Mouse (Mus musculus) embryo, embryonic 11 days (tissue): ENCODE data around the gene Acap1.
"Not testable (repeated sequence)": the region's sequence is repeated elsewhere in the genome, so short reads cannot be mapped to it uniquely, and the experiment has no call there.

Source experiments
- DNase-seq: peaks from one replicate; pipeline ENCODE4 v3.0.0-alpha.2; 2015

The Acap1 gene

GRCm38 (mm10) chr11:69895291-69895690 lies at the start of gene Acap1:
Gene Acap1, minus strand, starts transcription at chr11:69895539.
- no peak for DNase-seq

GRCm38 (mm10) chr11:69940962-69941361 lies 45.6 kb upstream of the Acap1 start:
- DNase-seq, result no peak

- no peak for DNase-seq
These were observed 44.4 kb upstream of the Acap1 start for GRCm38 (mm10) chr11:69939731-69940130.

- no peak for DNase-seq
These were observed 43.8 kb upstream of the Acap1 start for GRCm38 (mm10) chr11:69939181-69939580.

GRCm38 (mm10) chr11:69938401-69938979 lies 43.2 kb upstream of the Acap1 start:
- no peak for DNase-seq

GRCm38 (mm10) chr11:69937834-69938233 lies 42.5 kb upstream of the Acap1 start:
- no peak for DNase-seq

GRCm38 (mm10) chr11:69937385-69937784 lies 42.0 kb upstream of the Acap1 start:
- no peak for DNase-seq

GRCm38 (mm10) chr11:69936714-69937347 lies 41.5 kb upstream of the Acap1 start:
- no peak for DNase-seq

- peak; percentile 31 for DNase-seq
These were observed 40.8 kb upstream of the Acap1 start for GRCm38 (mm10) chr11:69936156-69936555.

- DNase-seq, result peak; percentile 96
These were observed 40.0 kb upstream of the Acap1 start, which contains the start of gene Ybx2 for GRCm38 (mm10) chr11:69935137-69935879. Gene Ybx2, plus strand, starts transcription at chr11:69935796.

GRCm38 (mm10) chr11:69934681-69935080 lies 39.3 kb upstream of the Acap1 start:
- DNase-seq, result no peak

GRCm38 (mm10) chr11:69934169-69934568 lies 38.8 kb upstream of the Acap1 start:
- peak; percentile 94 for DNase-seq

GRCm38 (mm10) chr11:69933066-69933465 lies 37.7 kb upstream of the Acap1 start:
- no peak for DNase-seq

GRCm38 (mm10) chr11:69932254-69932653 lies 36.9 kb upstream of the Acap1 start:
- DNase-seq, result no peak

GRCm38 (mm10) chr11:69931769-69932168 lies 36.4 kb upstream of the Acap1 start:
- DNase-seq, result no peak

GRCm38 (mm10) chr11:69930967-69931537 lies 35.7 kb upstream of the Acap1 start:
- DNase-seq, result no peak

GRCm38 (mm10) chr11:69930176-69930575 lies 34.8 kb upstream of the Acap1 start:
- not testable (repeated sequence) for DNase-seq

- no peak for DNase-seq
These were observed 34.4 kb upstream of the Acap1 start for GRCm38 (mm10) chr11:69929712-69930111.

GRCm38 (mm10) chr11:69927501-69927900 lies 32.2 kb upstream of the Acap1 start:
- DNase-seq, result no peak

- no peak for DNase-seq
These were observed 27.5 kb upstream of the Acap1 start for GRCm38 (mm10) chr11:69922796-69923195.

- DNase-seq, result peak; percentile 31
These were observed 26.8 kb upstream of the Acap1 start for GRCm38 (mm10) chr11:69922012-69922756.

GRCm38 (mm10) chr11:69921114-69922011 lies 26.0 kb upstream of the Acap1 start, which contains the start of gene Eif5a:
Gene Eif5a, minus strand, starts transcription at chr11:69921958.
- peak; percentile 99 for DNase-seq
